ENCODE assay signal across 15 mouse cellular contexts in genomic region chr9:31082771-31083170, GRCm38 (mm10). TPM values are rescaled to one million over a fixed set of nuclear protein-coding genes. Genes with fewer than 3 reads are reported as not detected.
DNase-seq lines count a peak whose midpoint lies in the region; ATAC-seq lines count a peak whose summit lies in the region.
"Had no signal": no experiment of that assay in that cellular context is flagged by ENCODE, and none has a peak within 500 bp of the region (broad histone marks: within the 10 kb centered on the region; RNA-seq: fewer than 3 reads in every experiment).

No protein-coding gene starts in this region.

- WGBS in limb, embryonic 11.5 days = 78% methylated on average over 6 of the region's 6 CpGs
- 78% methylated on average over 6 of the region's 6 CpGs for WGBS in limb, embryonic 10.5 days

- intact Hi-C loops in heart, postnatal 36 days (cut with DNase I) = loop anchor here (1.0 to 10.0 kb wide), 3 partner anchors 142 to 602 kb away; no protein-coding TSS in a partner anchor

- H3K9ac ChIP-seq in limb, embryonic 11.5 days (ENCODE audit: low read length) = no peak overlapping the region
- H3K9ac ChIP-seq: embryonic facial prominence, embryonic 12.5 days; forebrain, embryonic 15.5 days had no signal

- H3K4me2 ChIP-seq in limb, embryonic 11.5 days (ENCODE audit: low read depth, severe bottlenecking) = no peak overlapping the region

- H3K27ac ChIP-seq in limb, embryonic 11.5 days (replicated peaks; ENCODE audit: low read depth, low read length) = no peak overlapping the region
- no peak overlapping the region for H3K27ac ChIP-seq in limb, embryonic 10.5 days
- H3K27ac ChIP-seq: embryonic facial prominence, embryonic 10.5 days; embryonic facial prominence, embryonic 12.5 days; forebrain, embryonic 13.5 days; forebrain, embryonic 15.5 days had no signal

- H3K9me3 ChIP-seq in limb, embryonic 11.5 days (ENCODE audit: control insufficient read depth, low read length) = no peaks in the 10 kb centered on the region
- no peaks in the 10 kb centered on the region for H3K9me3 ChIP-seq in limb, embryonic 10.5 days (replicated peaks)
- H3K9me3 ChIP-seq: embryonic facial prominence, embryonic 10.5 days; embryonic facial prominence, embryonic 12.5 days; forebrain, embryonic 13.5 days; forebrain, embryonic 15.5 days; G1E had no signal

- no peak overlapping the region for H3K4me3 ChIP-seq in limb, embryonic 11.5 days (ENCODE audit: low read depth, low read length)
- H3K4me3 ChIP-seq in limb, embryonic 10.5 days = no peak overlapping the region

- no peaks in the 10 kb centered on the region for H3K4me1 ChIP-seq in limb, embryonic 11.5 days (ENCODE audit: control insufficient read depth, insufficient read depth, low read length)
- peaks cover 9% of the 10 kb centered on the region for H3K4me1 ChIP-seq in limb, embryonic 10.5 days

- DNase-seq in heart, adult 11 months = peak; percentile 89
- DNase-seq in heart, postnatal 36 days = no peak
- peak; percentile 2 for DNase-seq in heart, postnatal 4 days
- no peak for DNase-seq in heart, adult 9 months (ENCODE audit: low spot score in 2 of 2)
- DNase-seq in limb, embryonic 11.5 days (ENCODE audit: low spot score) = peak; percentile 18
- no peak for DNase-seq in limb, embryonic 10.5 days (ENCODE audit: low spot score)
- peak; percentile 10 for DNase-seq in 3T3-L1 (ENCODE audit: low read depth, low spot score)
- DNase-seq in urinary bladder, postnatal 25 days (ENCODE audit: low spot score) = no peak

- H3K27me3 ChIP-seq in limb, embryonic 11.5 days (ENCODE audit: control insufficient read depth, insufficient read depth, low read length) = no peaks in the 10 kb centered on the region
- H3K27me3 ChIP-seq in limb, embryonic 10.5 days (ENCODE audit: low read depth, poor library complexity, severe bottlenecking) = peaks cover 18% of the 10 kb centered on the region
- H3K27me3 ChIP-seq: CH12.LX; forebrain, embryonic 15.5 days had no signal

- no peaks in the 10 kb centered on the region for H3K36me3 ChIP-seq in limb, embryonic 11.5 days (ENCODE audit: control insufficient read depth, insufficient read depth, low read length)
- H3K36me3 ChIP-seq in limb, embryonic 10.5 days = no peaks in the 10 kb centered on the region
- H3K36me3 ChIP-seq: embryonic facial prominence, embryonic 10.5 days; embryonic facial prominence, embryonic 12.5 days; forebrain, embryonic 15.5 days; G1E had no signal

- ATAC-seq in limb, embryonic 11.5 days (ENCODE audit: insufficient number of reproducible peaks, low FRiP score, low TSS enrichment, low read depth) = no peak

RNA-seq across cellular contexts. Expression of gene St14, which starts 48.9 kb away (rescaled TPM):
- under 1 TPM; 0.38 to 0.61 TPM for total RNA-seq in heart, postnatal 36 days (2021)
- total RNA-seq in heart, postnatal 4 days (2021) = under 1 TPM; 0.52 to 0.65 TPM
- 6.0 and 6.8 TPM in 2 replicates for polyA plus RNA-seq in limb, embryonic 11.5 days (2014; fragmentation: Nextera tagmentation; extraction: Ambion mirVana)
- polyA plus RNA-seq in limb, embryonic 10.5 days (2016; fragmentation: Nextera tagmentation; extraction: Ambion mirVana) = 11.3 and 13.2 TPM in 2 replicates
- polyA plus RNA-seq: G1E, Patski had no signal

RNA-seq across cellular contexts. Expression of gene Zbtb44, which starts 52.3 kb away (rescaled TPM):
- 10 to 100 TPM; 38.0 to 39.8 TPM for total RNA-seq in heart, postnatal 36 days (2021)
- total RNA-seq in heart, postnatal 4 days (2021) = 10 to 100 TPM; 32.2 to 33.5 TPM
- 5.9 and 6.6 TPM in 2 replicates for polyA plus RNA-seq in limb, embryonic 11.5 days (2014; fragmentation: Nextera tagmentation; extraction: Ambion mirVana)
- polyA plus RNA-seq in limb, embryonic 10.5 days (2016; fragmentation: Nextera tagmentation; extraction: Ambion mirVana) = 4.8 and 5.6 TPM in 2 replicates

Comparison
In these comparisons a context has a peak if more than half of its experiments do, and no peak if none do; other contexts are left out.
1. DNase-seq: peak in heart, adult 11 months (single experiment), heart, postnatal 4 days (single experiment), limb, embryonic 11.5 days (single experiment) and 3T3-L1 (single experiment); none in heart, postnatal 36 days (0 of 2), heart, adult 9 months (0 of 2), limb, embryonic 10.5 days (single experiment) and urinary bladder, postnatal 25 days (single experiment).